Mouse (Mus musculus) spleen, adult 2 months (tissue): Measurements from ENCODE around the gene Btg3.

Experiments
- CTCF ChIP-seq: fragments of 200-500 bp; IDR thresholded peaks from 2 replicates; pipeline ENCODE4 v1.5.1; 2011; ENCODE audit warnings: mild to moderate bottlenecking, inconsistent platforms; ENCODE audit not compliant: insufficient read depth, insufficient read length, insufficient replicate concordance; ENCODE audit errors: extremely low read depth
- POLR2A ChIP-seq: fragments of 200-500 bp; IDR thresholded peaks from 2 replicates; pipeline ENCODE4 v1.6.1; 2011; ENCODE audit warnings: low read depth, low read length, inconsistent platforms

GRCm38 (mm10) chr16:78317960-78318359 lies 59.0 kb downstream of the Btg3 start:
- TF ChIP-seq POLR2A (no peak), CTCF (no peak)
